Comparison of ENCODE assay signal across 7 mouse cellular contexts in genomic region chr1:36368969-36369645, GRCm38 (mm10). TPM values are rescaled to one million over a fixed set of nuclear protein-coding genes. Genes with fewer than 3 reads are reported as not detected.
A peak's percentile ranks its signal among the peaks of the same experiment; 100 is the strongest.
DNase-seq lines count a peak whose midpoint lies in the region; ATAC-seq lines count a peak whose summit lies in the region.

Kansl3 (minus strand) TSS chr1:36369181.

- peaks cover 13% of the 10 kb centered on the region for H3K4me1 ChIP-seq in intestine, embryonic 15.5 days (replicated peaks)
- peaks cover 8% of the 10 kb centered on the region for H3K4me1 ChIP-seq in midbrain, embryonic 11.5 days (ENCODE audit: control insufficient read depth, insufficient read depth, low read length)

- peak within 1 kb of the TSS; percentile 90 for H3K4me3 ChIP-seq in intestine, embryonic 15.5 days (replicated peaks)
- H3K4me3 ChIP-seq in midbrain, embryonic 11.5 days (ENCODE audit: low read depth, low read length): peak within 1 kb of the TSS; percentile 96

- peak; percentile 89 for ATAC-seq in intestine, embryonic 15.5 days
- ATAC-seq in midbrain, embryonic 11.5 days (ENCODE audit: low FRiP score): peak; percentile 87

- H3K27ac ChIP-seq in intestine, embryonic 15.5 days: peak within 1 kb of the TSS; percentile 80
- no peak within 1 kb of the TSS for H3K27ac ChIP-seq in midbrain, embryonic 11.5 days (ENCODE audit: low read depth, low read length)

- peak within 1 kb of the TSS; percentile 98 for H3K9ac ChIP-seq in intestine, embryonic 15.5 days
- H3K9ac ChIP-seq in midbrain, embryonic 11.5 days (ENCODE audit: low read length): peak within 1 kb of the TSS; percentile 96

- H3K27me3 ChIP-seq in intestine, embryonic 15.5 days (replicated peaks): no peaks in the 10 kb centered on the region
- H3K27me3 ChIP-seq in midbrain, embryonic 11.5 days (ENCODE audit: control insufficient read depth, insufficient read depth, low read length): no peaks in the 10 kb centered on the region

- H3K4me2 ChIP-seq in intestine, embryonic 15.5 days (replicated peaks): peak within 1 kb of the TSS; percentile 61
- peak within 1 kb of the TSS; percentile 58 for H3K4me2 ChIP-seq in midbrain, embryonic 11.5 days

- WGBS in intestine, embryonic 15.5 days: 3% methylated on average over 61 of the region's 61 CpGs
- 4% methylated on average over 55 of the region's 61 CpGs for WGBS in midbrain, embryonic 11.5 days

- peaks cover 5% of the 10 kb centered on the region for H3K36me3 ChIP-seq in intestine, embryonic 15.5 days
- H3K36me3 ChIP-seq in midbrain, embryonic 11.5 days (ENCODE audit: control insufficient read depth, insufficient read depth, low read length): peaks cover 9% of the 10 kb centered on the region; the same call in 1 of the 2 replicates

- H3K9me3 ChIP-seq in intestine, embryonic 15.5 days: no peaks in the 10 kb centered on the region
- no peaks in the 10 kb centered on the region for H3K9me3 ChIP-seq in midbrain, embryonic 11.5 days (ENCODE audit: control insufficient read depth, low read length)

- intact Hi-C loops in gastrocnemius, postnatal 36 days (cut with DNase I): loop anchor here (5.0 kb wide), 1 partner anchor 128 kb away; no protein-coding TSS in a partner anchor
- intact Hi-C loops in left cerebral cortex, postnatal 36 days (cut with DNase I): loop anchor here (2.0 to 5.0 kb wide), 3 partner anchors 73 to 143 kb away; partner anchors contain the start of genes Cnnm3 and Cnnm4

- DNase-seq in adrenal gland, adult 2 months: peak; percentile 94
- peak; percentile 91 for DNase-seq in embryo, embryonic 11.5 days (ENCODE audit: low read depth, low spot score)
- DNase-seq in gastrocnemius, postnatal 36 days: peak; percentile 85 to 91
- DNase-seq in left cerebral cortex, postnatal 36 days (ENCODE audit: low spot score in 2 of 2): peak; percentile 89 to 90
- DNase-seq in midbrain, embryonic 11.5 days (ENCODE audit: low spot score, missing footprints): peak; percentile 100
- DNase-seq in skeletal muscle tissue, adult 2 months (ENCODE audit: low read depth, low spot score): peak; percentile 79

RNA-seq across cellular contexts. Expression of gene Kansl3, which starts in this region (rescaled TPM):
- total RNA-seq in adrenal gland, adult 2 months (2021): 100 to 1,000 TPM; 101 to 109 TPM
- polyA plus RNA-seq in adrenal gland, adult 2 months (2012; rRNA removed): 60.7 and 68.8 TPM in 2 replicates
- total RNA-seq in gastrocnemius, postnatal 36 days (2021): 10 to 100 TPM; 36.1 to 39.1 TPM
- 32.2 and 36.5 TPM in 2 replicates for polyA plus RNA-seq in intestine, embryonic 15.5 days (2015; fragmentation: Nextera tagmentation; extraction: Ambion mirVana)
- total RNA-seq in left cerebral cortex, postnatal 36 days (2021): 10 to 100 TPM; 53.5 to 65.2 TPM
- polyA plus RNA-seq in midbrain, embryonic 11.5 days (2014; fragmentation: Nextera tagmentation; extraction: Ambion mirVana): 28.1 and 33.9 TPM in 2 replicates
